Mouse (Mus musculus) gastrocnemius, postnatal 36 days (tissue): ENCODE data around the gene Rbpj. TPM values are rescaled to one million over a fixed set of nuclear protein-coding genes. Genes with fewer than 3 reads are reported as not detected.
"Not testable (repeated sequence)": the region's sequence is repeated elsewhere in the genome, so short reads cannot be mapped to it uniquely, and the experiment has no call there.

Experiments
- DNase-seq, 2 experiments: peaks; one replicate each; pipeline ENCODE4 v3.0.0; 2022
- intact Hi-C: fragments of 180-260 bp; cut with DNase I; formaldehyde crosslinking; loops from one replicate; pipeline ENCODE4 v1.15.1; 2025
- total RNA-seq, 2 experiments: library from RNA; stranded (reverse); gene quantifications; 2 replicates each; pipeline ENCODE4 v1.2.3; 2021

The Rbpj gene
- total RNA-seq, 2 experiments from 2014 or later, result 14.1 to 23.8 TPM

- no peak for DNase-seq
- intact Hi-C loops, result no loop called here
These were observed 180.7 kb downstream of the Rbpj start for GRCm38 (mm10) chr5:53646669-53647068.

GRCm38 (mm10) chr5:53647358-53647757 is 181.4 kb downstream of the Rbpj start:
- intact Hi-C loops, result no loop called here
- no peak for DNase-seq

GRCm38 (mm10) chr5:53656596-53656995 is 190.6 kb downstream of the Rbpj start:
- intact Hi-C loops, result loop anchor here (5.0 kb wide), 1 partner anchor 299 kb away; no protein-coding TSS in a partner anchor
- no peak for DNase-seq

- intact Hi-C loops, result loop anchor here (5.0 kb wide), 1 partner anchor 301 kb away; no protein-coding TSS in a partner anchor
- no peak for DNase-seq
These were observed 192.0 kb downstream of the Rbpj start for GRCm38 (mm10) chr5:53657925-53658324.

- intact Hi-C loops, result no loop called here
These were observed 195.6 kb downstream of the Rbpj start for GRCm38 (mm10) chr5:53661508-53661907.

GRCm38 (mm10) chr5:53662413-53662812 is 196.5 kb downstream of the Rbpj start:
- intact Hi-C loops, result no loop called here
- no peak for DNase-seq

More at GRCm38 (mm10) chr5:53661508-53661907, 195.6 kb downstream of the Rbpj start:
- DNase-seq, result no peak

- intact Hi-C loops, result no loop called here
- no peak for DNase-seq
These were observed 197.7 kb downstream of the Rbpj start for GRCm38 (mm10) chr5:53663665-53664064.

- intact Hi-C loops, result no loop called here
These were observed 202.1 kb downstream of the Rbpj start for GRCm38 (mm10) chr5:53668021-53668420.

GRCm38 (mm10) chr5:53670321-53670938 is 204.5 kb downstream of the Rbpj start:
- intact Hi-C loops, result loop anchor here (2.0 kb wide), 1 partner anchor 316 kb away; no protein-coding TSS in a partner anchor
- no peak for DNase-seq

More at GRCm38 (mm10) chr5:53668021-53668420, 202.1 kb downstream of the Rbpj start:
- no peak for DNase-seq

GRCm38 (mm10) chr5:53671507-53671906 is 205.6 kb downstream of the Rbpj start:
- intact Hi-C loops, result loop anchor here (2.0 kb wide), 1 partner anchor 317 kb away; no protein-coding TSS in a partner anchor
- DNase-seq, result no peak

- peak; percentile 56 to 64 for DNase-seq
- intact Hi-C loops, result no loop called here
These were observed 206.4 kb downstream of the Rbpj start for GRCm38 (mm10) chr5:53672352-53672751.

GRCm38 (mm10) chr5:53673493-53674150 is 207.7 kb downstream of the Rbpj start:
- DNase-seq, intact Hi-C loops: not testable (repeated sequence)

- intact Hi-C loops, result no loop called here
These were observed 210.7 kb downstream of the Rbpj start for GRCm38 (mm10) chr5:53676671-53677070.

GRCm38 (mm10) chr5:53678036-53678767 is 212.2 kb downstream of the Rbpj start:
- no peak for DNase-seq
- intact Hi-C loops, result no loop called here

More at GRCm38 (mm10) chr5:53676671-53677070, 210.7 kb downstream of the Rbpj start:
- no peak for DNase-seq

- intact Hi-C loops, result loop anchor here (10.0 kb wide), 1 partner anchor 435 kb away; no protein-coding TSS in a partner anchor
These were observed 213.7 kb downstream of the Rbpj start for GRCm38 (mm10) chr5:53679651-53680050.

GRCm38 (mm10) chr5:53683916-53684315 is 218.0 kb downstream of the Rbpj start:
- DNase-seq, result no peak
- intact Hi-C loops, result loop anchor here (10.0 kb wide), 1 partner anchor 431 kb away; no protein-coding TSS in a partner anchor

More at GRCm38 (mm10) chr5:53679651-53680050, 213.7 kb downstream of the Rbpj start:
- no peak for DNase-seq

- no peak for DNase-seq
- intact Hi-C loops, result loop anchor here (10.0 kb wide), 1 partner anchor 430 kb away; no protein-coding TSS in a partner anchor
These were observed 218.5 kb downstream of the Rbpj start for GRCm38 (mm10) chr5:53684417-53684816.

GRCm38 (mm10) chr5:53685623-53686022 is 219.7 kb downstream of the Rbpj start:
- DNase-seq, result no peak
- intact Hi-C loops, result loop anchor here (10.0 kb wide), 1 partner anchor 429 kb away; no protein-coding TSS in a partner anchor

GRCm38 (mm10) chr5:53686379-53686778 is 220.4 kb downstream of the Rbpj start:
- DNase-seq, result no peak
- intact Hi-C loops, result loop anchor here (10.0 kb wide), 1 partner anchor 428 kb away; no protein-coding TSS in a partner anchor

GRCm38 (mm10) chr5:53688326-53688725 is 222.4 kb downstream of the Rbpj start:
- intact Hi-C loops, result loop anchor here (10.0 kb wide), 1 partner anchor 426 kb away; no protein-coding TSS in a partner anchor
- no peak for DNase-seq
